Mouse (Mus musculus): ENCODE measurements around the gene Gm5798.
"Not testable (repeated sequence)": the region's sequence is repeated elsewhere in the genome, so short reads cannot be mapped to it uniquely, and the experiment has no call there.

DNA sequence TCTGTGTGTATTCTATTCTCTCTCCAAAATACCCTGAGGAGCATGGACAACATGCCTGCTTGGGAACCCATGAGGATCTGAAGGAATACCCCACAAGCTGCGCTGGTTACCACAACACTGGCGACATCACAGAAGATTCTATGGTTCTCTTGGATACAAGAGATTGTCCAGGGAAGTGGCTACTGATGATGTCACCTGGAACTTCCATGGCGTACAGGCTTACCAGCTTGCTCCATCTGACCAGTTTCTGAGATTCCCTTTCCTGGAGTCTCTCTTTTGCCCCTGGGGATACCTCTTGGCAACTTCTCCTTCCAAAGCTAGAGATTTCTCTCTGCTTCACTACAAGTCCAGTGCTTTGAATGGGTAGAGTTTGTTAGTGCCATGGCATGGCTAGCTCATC, 37.9 kb downstream of the Gm5798 start, which contains the start of gene Gm7945:
- not testable (repeated sequence) for TF ChIP-seq CTCF (IDR thresholded peaks at IDR 0.05; ENCODE audit: borderline replicate concordance, insufficient read depth, low read length); POLR2A (IDR thresholded peaks at IDR 0.05; ENCODE audit: low read depth, low read length)

Measured in embryonic fibroblast, embryonic 13.5 days (primary cell).